Mouse (Mus musculus) megakaryocyte-erythroid progenitor cell, adult 5-6 weeks (primary cell): ENCODE measurements around the gene Slc25a12. TPM values are rescaled to one million over a fixed set of nuclear protein-coding genes. Genes with fewer than 3 reads are reported as not detected.
"Not testable (repeated sequence)": the region's sequence is repeated elsewhere in the genome, so short reads cannot be mapped to it uniquely, and the experiment has no call there.

Experiments used
- ATAC-seq: replicated peaks from 2 replicates; pipeline ENCODE4 v1.8.0; 2016; ENCODE audit warnings: mild to moderate bottlenecking, inconsistent platforms; ENCODE audit not compliant: severe bottlenecking, poor library complexity, low FRiP score, low TSS enrichment
- total RNA-seq, 2 experiments: library from RNA; stranded (forward) in 1 of 2; stranded (reverse) in 1 of 2; fragments of 200-1000, 215-1000 nt in 1 of 2; fragments of >200 nt in 1 of 2; fragmentation: Nextera tagmentation in 1 of 2; gene quantifications; 2 replicates each; pipeline ENCODE4 v1.2.3; 2014 to 2017

Gene Slc25a12
- 26.8 and 42.7 TPM in 2 replicates for total RNA-seq (2014; fragmentation: Nextera tagmentation)
- total RNA-seq (2017): 21.2 and 42.3 TPM in 2 replicates

GRCm38 (mm10) chr2:71367125-71367880 lies at the start of gene Slc25a12:
Gene Slc25a12 (minus strand): TSS chr2:71367749.
- peak; percentile 98 for ATAC-seq

DNA sequence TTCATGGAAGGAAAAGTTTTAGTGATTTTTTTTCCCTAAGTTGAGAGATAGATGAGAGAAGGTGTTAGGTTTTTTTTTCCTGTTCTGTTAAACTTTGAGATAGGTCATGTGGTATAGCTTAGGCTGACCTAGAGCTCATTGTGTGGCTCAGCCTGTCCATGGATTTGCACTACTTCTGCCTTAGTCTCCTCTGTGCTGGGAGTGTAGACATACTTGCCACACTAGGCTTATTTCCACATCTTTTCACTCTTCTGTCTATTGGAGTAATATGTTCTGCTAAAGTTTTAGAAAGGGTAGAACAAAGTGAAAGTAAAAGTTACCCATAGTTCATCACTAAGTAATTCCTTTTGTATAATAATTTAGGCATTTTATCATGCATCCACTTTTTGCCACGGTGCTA lies 38.1 kb upstream of the Slc25a12 start:
- no peak for ATAC-seq

GRCm38 (mm10) chr2:71389864-71390263 lies 22.3 kb upstream of the Slc25a12 start:
- ATAC-seq: peak; percentile 21; the same call in 1 of the 2 replicates

DNA sequence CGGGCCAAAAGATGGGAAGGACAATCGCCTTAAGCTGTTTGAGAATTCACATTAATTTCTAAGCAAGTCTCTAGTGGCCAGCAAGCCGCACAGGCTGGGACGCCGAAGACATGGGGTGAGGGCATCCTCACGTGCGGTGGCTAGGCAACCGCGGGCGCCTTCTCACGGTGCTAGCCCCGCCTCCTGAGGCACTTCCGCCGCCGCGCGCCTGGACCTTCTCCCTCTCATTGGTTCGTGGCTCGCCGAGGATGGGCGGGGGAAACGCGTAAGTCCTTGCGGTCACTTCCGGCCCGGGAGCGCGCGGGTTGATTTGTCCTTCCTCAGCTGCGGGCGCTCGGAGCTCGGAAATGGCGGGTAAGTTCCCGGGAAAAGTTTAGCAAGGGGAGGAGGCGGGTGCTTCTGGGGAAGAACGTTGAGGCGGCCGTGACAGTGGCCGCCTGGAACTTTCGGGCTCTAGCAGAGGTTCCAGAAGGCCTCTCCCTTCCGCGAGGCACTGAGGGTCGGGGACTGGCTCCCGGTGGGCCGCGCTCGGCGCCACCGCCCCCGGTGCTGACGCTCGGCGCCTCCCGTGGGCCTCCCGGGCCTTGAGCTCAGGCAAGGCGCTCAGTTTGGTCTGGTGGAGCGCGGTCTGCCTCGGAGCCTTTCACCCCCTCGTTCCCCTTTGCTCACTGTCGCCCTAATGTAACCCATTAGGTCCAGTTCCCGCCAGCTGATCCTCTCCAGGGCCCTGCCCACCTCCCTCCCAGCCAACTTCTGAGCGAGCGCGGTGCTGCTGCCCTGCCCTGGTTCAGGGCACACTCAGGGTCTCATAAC lies 21.6 kb upstream of the Slc25a12 start, which contains the start of gene Hat1:
Gene Hat1 (plus strand): TSS at position 8 of the 813 bp plus-strand sequence.
- peak; percentile 99 for ATAC-seq

GRCm38 (mm10) chr2:71387766-71388165 lies 20.2 kb upstream of the Slc25a12 start:
- no peak for ATAC-seq

- no peak for ATAC-seq
Measured at GRCm38 (mm10) chr2:71383890-71384289, 16.3 kb upstream of the Slc25a12 start.

- no peak for ATAC-seq
Measured at GRCm38 (mm10) chr2:71381962-71382361, 14.4 kb upstream of the Slc25a12 start.

DNA sequence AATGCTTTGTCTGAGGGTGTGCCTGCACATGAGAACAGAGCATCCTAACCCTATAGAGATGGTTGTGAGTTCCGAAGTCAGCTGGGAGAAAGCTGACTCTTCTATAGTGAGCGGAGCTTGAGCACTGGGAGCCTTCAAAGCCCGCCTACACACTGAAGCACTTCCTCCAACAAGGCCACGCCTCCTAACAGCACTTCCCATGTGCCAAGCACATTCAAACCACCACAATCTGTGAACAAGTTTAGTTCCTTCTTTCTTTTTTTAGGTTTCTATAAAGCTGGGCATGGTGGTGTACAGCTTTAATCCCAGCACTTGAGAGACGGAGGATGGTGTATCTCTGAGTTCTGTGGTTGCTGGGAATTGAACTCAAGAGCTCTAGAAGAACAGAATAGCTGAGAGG lies 9.9 kb upstream of the Slc25a12 start:
- no peak for ATAC-seq

GRCm38 (mm10) chr2:71376433-71376906 lies 8.9 kb upstream of the Slc25a12 start:
- ATAC-seq: no peak; the same call in 1 of the 2 replicates

GRCm38 (mm10) chr2:71374275-71375155 lies 7.0 kb upstream of the Slc25a12 start:
- ATAC-seq: peak; percentile 87

DNA sequence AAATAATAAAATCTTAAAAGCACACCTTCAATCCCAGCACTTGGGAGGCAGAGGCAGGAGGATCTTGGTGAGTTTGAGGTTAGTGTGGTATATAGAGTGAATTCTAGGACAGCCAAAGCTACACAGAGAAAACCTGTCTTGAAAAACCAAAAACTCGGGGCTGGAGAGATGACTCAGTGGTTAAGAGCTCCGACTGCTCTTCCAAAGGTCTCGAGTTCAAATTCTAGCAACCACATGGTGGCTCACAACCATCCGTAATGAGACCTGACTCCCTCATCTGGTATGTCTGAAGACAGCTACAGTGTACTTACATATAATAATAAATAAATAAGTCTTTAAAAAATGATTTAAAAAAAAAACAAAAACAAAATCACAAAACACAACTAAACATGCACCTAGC lies 4.7 kb upstream of the Slc25a12 start:
- ATAC-seq: not testable (repeated sequence)

- ATAC-seq: no peak
Measured at GRCm38 (mm10) chr2:71371790-71372189, 4.2 kb upstream of the Slc25a12 start.

GRCm38 (mm10) chr2:71368086-71368485 lies 537 bp upstream of the Slc25a12 start:
- no peak for ATAC-seq

DNA sequence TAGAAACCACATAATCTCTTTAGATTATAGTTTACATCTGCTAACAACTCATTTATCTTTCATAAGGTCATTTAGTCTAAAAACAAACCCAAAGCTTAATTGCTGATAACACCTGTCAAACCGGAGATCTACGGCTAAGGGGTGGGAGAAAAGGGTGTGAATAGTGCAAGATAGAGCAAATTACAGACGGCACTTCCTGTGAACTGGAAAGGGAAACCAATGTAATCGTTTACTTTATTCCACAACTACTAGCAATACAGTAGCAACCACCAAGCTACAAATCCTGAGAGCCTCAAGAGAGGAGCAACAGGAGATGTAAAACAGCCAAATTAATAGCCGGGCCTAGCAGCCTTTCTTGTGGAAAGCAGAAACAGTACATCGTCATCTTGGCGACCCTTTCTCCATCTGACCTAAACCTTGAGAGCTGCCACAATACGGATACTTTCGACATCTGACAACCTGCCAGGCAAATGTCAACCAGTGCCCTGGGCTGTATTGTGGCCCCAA lies 878 bp downstream of the Slc25a12 start:
- peak; percentile 20 for ATAC-seq

DNA sequence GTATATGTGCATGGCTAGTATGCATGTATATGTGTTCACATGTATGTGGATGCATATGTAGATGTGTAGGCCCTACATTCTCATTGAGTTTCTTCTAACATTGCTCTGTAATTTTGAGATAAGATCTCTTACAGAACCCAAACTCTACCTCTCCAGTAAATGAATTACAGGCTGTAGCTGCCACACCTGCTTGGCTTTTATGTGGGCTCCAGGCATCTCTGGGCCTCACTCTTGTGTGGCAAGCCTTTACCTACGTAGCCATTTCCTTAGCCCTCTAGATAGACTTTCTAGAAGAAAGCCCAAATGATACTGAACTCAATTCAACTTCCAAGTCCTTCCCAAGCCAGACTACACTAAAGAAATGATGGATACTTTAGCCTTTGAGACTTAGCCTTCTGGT lies 7.4 kb downstream of the Slc25a12 start:
- ATAC-seq: no peak

GRCm38 (mm10) chr2:71358347-71358746 lies 9.2 kb downstream of the Slc25a12 start:
- ATAC-seq: no peak

DNA sequence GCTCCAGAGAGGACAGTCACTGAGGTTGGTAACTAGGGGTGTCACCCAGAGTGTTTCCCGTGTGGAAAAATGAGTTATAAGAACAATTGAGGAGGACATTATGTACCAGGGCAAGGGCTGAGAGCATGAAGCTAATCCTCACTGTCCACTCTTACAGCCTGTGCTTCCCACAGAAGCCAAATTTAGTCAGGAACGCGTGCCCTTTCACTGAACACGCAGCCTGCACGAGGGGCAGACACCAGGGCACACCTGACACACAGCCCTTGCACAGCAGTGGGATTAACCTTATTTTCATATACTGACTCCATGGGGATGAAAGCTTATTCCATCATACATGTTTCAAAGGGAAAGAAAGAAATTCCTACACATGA lies 13.5 kb downstream of the Slc25a12 start:
- no peak for ATAC-seq

- no peak for ATAC-seq
Measured at GRCm38 (mm10) chr2:71353306-71354054, 14.1 kb downstream of the Slc25a12 start.

GRCm38 (mm10) chr2:71351727-71351987 lies 15.9 kb downstream of the Slc25a12 start:
- no peak for ATAC-seq
